Comparison of ENCODE assay signal across 8 mouse cellular contexts in the genomic region with DNA sequence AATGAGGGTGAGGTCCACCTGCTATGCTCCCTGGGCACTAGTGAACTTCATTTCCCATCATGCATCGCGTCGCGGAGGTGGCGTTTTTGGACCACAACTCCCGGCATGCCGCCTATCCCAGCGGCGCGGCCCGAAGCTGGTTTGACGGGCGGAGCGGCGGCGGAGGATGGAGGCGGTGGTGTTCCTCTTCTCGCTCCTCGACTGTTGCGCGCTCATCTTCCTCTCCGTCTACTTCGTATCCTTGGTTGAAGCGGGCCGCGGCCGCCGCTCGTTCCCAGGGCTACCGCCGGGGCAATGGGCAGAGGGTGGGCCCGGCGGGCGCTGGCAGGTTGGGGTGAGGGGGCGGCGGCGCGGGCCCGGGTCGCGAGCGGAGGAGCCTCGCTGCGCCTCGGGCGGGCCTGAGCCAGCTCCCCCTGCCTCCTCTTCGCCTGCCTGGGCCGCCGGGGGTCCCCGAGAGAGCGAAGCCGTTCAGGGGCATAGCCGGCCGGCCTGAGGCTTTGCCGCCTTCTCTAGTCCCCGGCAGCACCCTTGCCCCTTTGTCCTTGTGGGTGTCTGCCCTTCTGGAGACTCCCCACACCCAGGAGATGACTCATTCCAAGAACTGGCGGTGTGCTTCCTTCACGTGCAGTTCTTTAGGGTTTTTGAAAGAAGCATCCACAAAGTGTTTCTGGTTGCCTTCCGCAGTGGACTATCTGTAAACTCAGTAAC. TPM values are rescaled to one million over a fixed set of nuclear protein-coding genes. Genes with fewer than 3 reads are reported as not detected.
DNase-seq lines count a peak whose midpoint lies in the region; ATAC-seq and TF ChIP-seq lines count a peak whose summit lies in the region.

No protein-coding gene starts in this region.

- H3K9me3 ChIP-seq in heart, embryonic 15.5 days (replicated peaks) = no peaks in the 10 kb centered on the region
- H3K9me3 ChIP-seq in liver, embryonic 14.5 days (ENCODE audit: control insufficient read depth, low read length) = no peaks in the 10 kb centered on the region
- H3K9me3 ChIP-seq in neural tube, embryonic 11.5 days (ENCODE audit: control insufficient read depth, low read length) = no peaks in the 10 kb centered on the region
- no peaks in the 10 kb centered on the region for H3K9me3 ChIP-seq in stomach, postnatal 0 days (ENCODE audit: control insufficient read depth, low read length)

- H3K27me3 ChIP-seq in heart, embryonic 15.5 days = no peaks in the 10 kb centered on the region
- H3K27me3 ChIP-seq in liver, embryonic 14.5 days (ENCODE audit: control insufficient read depth, insufficient read depth, low read length) = no peaks in the 10 kb centered on the region
- no peaks in the 10 kb centered on the region for H3K27me3 ChIP-seq in neural tube, embryonic 11.5 days (ENCODE audit: control insufficient read depth, insufficient read depth, low read length)
- H3K27me3 ChIP-seq in stomach, postnatal 0 days (ENCODE audit: control insufficient read depth, insufficient read depth, low read length) = no peaks in the 10 kb centered on the region

- H3K36me3 ChIP-seq in heart, embryonic 15.5 days = peaks cover 6% of the 10 kb centered on the region; the same call in 1 of the 2 replicates
- H3K36me3 ChIP-seq in liver, embryonic 14.5 days (replicated peaks; ENCODE audit: control insufficient read depth, insufficient read depth, low read depth) = no peaks in the 10 kb centered on the region; the same call in 1 of the 2 replicates
- no peaks in the 10 kb centered on the region for H3K36me3 ChIP-seq in neural tube, embryonic 11.5 days (ENCODE audit: control insufficient read depth, insufficient read depth, low read length)
- H3K36me3 ChIP-seq in stomach, postnatal 0 days (ENCODE audit: control insufficient read depth, insufficient read depth, low read length) = no peaks in the 10 kb centered on the region

- under 1% methylated on average over 58 of the region's 59 CpGs for WGBS in heart, embryonic 15.5 days
- WGBS in liver, embryonic 14.5 days (ENCODE audit: insufficient replicate concordance) = under 1% methylated on average over 56 of the region's 59 CpGs
- WGBS in neural tube, embryonic 11.5 days = under 1% methylated on average over 59 of the region's 59 CpGs
- under 1% methylated on average over 59 of the region's 59 CpGs for WGBS in stomach, postnatal 0 days

- no peaks in the 10 kb centered on the region for H3K4me1 ChIP-seq in brown adipose tissue, adult 24 weeks (ENCODE audit: control insufficient read depth, insufficient read depth, insufficient read length, low read length)
- H3K4me1 ChIP-seq in heart, embryonic 15.5 days (replicated peaks) = peaks cover 14% of the 10 kb centered on the region
- H3K4me1 ChIP-seq in liver, embryonic 14.5 days (replicated peaks; ENCODE audit: control insufficient read depth in 2 of 2, insufficient read depth in 2 of 2, low read length in 1 of 2) = peaks cover 20 to 34% of the 10 kb centered on the region in 2 experiments
- H3K4me1 ChIP-seq in neural tube, embryonic 11.5 days (ENCODE audit: control insufficient read depth, insufficient read depth, low read length) = peaks cover 6% of the 10 kb centered on the region; the same call in 1 of the 2 replicates
- no peaks in the 10 kb centered on the region for H3K4me1 ChIP-seq in stomach, postnatal 0 days (replicated peaks; ENCODE audit: control insufficient read depth, insufficient read depth)

- TF ChIP-seq CTCF in liver, embryonic 14.5 days (IDR thresholded peaks at IDR 0.05; ENCODE audit: low read depth) = no peak
- no peak for TF ChIP-seq CTCF in stomach, postnatal 0 days (IDR thresholded peaks at IDR 0.05; ENCODE audit: low read depth)

- peak; percentile 93 for DNase-seq in CD4-positive, CD25-positive, alpha-beta regulatory T cell, adult 2 months (ENCODE audit: low read depth, low spot score)
- peak; percentile 54 for DNase-seq in fibroblast of lung, adult 2 months (ENCODE audit: low read depth)
- peak; percentile 95 to 96 for DNase-seq in kidney, postnatal 25 days
- peak; percentile 84 to 86 (median 85) for DNase-seq in liver, embryonic 14.5 days (ENCODE audit: low read depth in 3 of 3, low spot score in 3 of 3)
- DNase-seq in neural tube, embryonic 11.5 days (ENCODE audit: low spot score) = peak; percentile 92
- DNase-seq in stomach, postnatal 0 days (ENCODE audit: low spot score) = peak; percentile 91

- peak; percentile 84 for ATAC-seq in heart, embryonic 15.5 days (replicated peaks; ENCODE audit: insufficient number of reproducible peaks, insufficient read depth, low FRiP score, low read depth)
- ATAC-seq in liver, embryonic 14.5 days (ENCODE audit: insufficient read depth) = peak; percentile 85
- ATAC-seq in neural tube, embryonic 11.5 days (ENCODE audit: insufficient read depth, low FRiP score, low TSS enrichment) = peak; percentile 87
- ATAC-seq in stomach, postnatal 0 days (ENCODE audit: low FRiP score, low TSS enrichment) = peak; percentile 84

- H3K4me3 ChIP-seq in brown adipose tissue, adult 24 weeks (ENCODE audit: insufficient read depth, low read depth, low read length) = peak overlapping the region; percentile 91
- H3K4me3 ChIP-seq in heart, embryonic 15.5 days = peak overlapping the region; percentile 95
- H3K4me3 ChIP-seq in liver, embryonic 14.5 days (ENCODE audit: insufficient read depth in 1 of 2, low read depth in 2 of 2, low read length in 2 of 2) = peak overlapping the region; percentile 73 to 81
- H3K4me3 ChIP-seq in neural tube, embryonic 11.5 days (ENCODE audit: low read depth, low read length) = peak overlapping the region; percentile 72
- peak overlapping the region; percentile 93 for H3K4me3 ChIP-seq in stomach, postnatal 0 days (ENCODE audit: low read depth, low read length)

- peak overlapping the region; percentile 69 for H3K4me2 ChIP-seq in heart, embryonic 15.5 days
- H3K4me2 ChIP-seq in liver, embryonic 14.5 days (ENCODE audit: low read depth) = peak overlapping the region; percentile 69
- H3K4me2 ChIP-seq in neural tube, embryonic 11.5 days (ENCODE audit: low read depth) = peak overlapping the region; percentile 66
- H3K4me2 ChIP-seq in stomach, postnatal 0 days (replicated peaks; ENCODE audit: low read depth) = peak overlapping the region; percentile 81

- peak overlapping the region; percentile 54; the same call in 1 of the 2 replicates for H3K27ac ChIP-seq in brown adipose tissue, adult 24 weeks (replicated peaks; ENCODE audit: low read depth, low read length)
- H3K27ac ChIP-seq in heart, embryonic 15.5 days = peak overlapping the region; percentile 89
- H3K27ac ChIP-seq in liver, embryonic 14.5 days = peak overlapping the region; percentile 21
- H3K27ac ChIP-seq in neural tube, embryonic 11.5 days (ENCODE audit: low read depth, low read length) = peak overlapping the region; percentile 88
- peak overlapping the region; percentile 90 for H3K27ac ChIP-seq in stomach, postnatal 0 days (replicated peaks)

- TF ChIP-seq EP300 in liver, embryonic 14.5 days (IDR thresholded peaks at IDR 0.05; ENCODE audit: low read depth) = no peak
- no peak for TF ChIP-seq EP300 in stomach, postnatal 0 days (optimal IDR thresholded peaks at IDR 0.05)

- peak overlapping the region; percentile 89 for H3K9ac ChIP-seq in heart, embryonic 15.5 days
- peak overlapping the region; percentile 81 for H3K9ac ChIP-seq in liver, embryonic 14.5 days (replicated peaks)
- H3K9ac ChIP-seq in neural tube, embryonic 11.5 days (ENCODE audit: low read length) = peak overlapping the region; percentile 90
- peak overlapping the region; percentile 92 for H3K9ac ChIP-seq in stomach, postnatal 0 days (ENCODE audit: low read length)

RNA-seq across cellular contexts. Expression of a gene that starts 6.5 kb away (rescaled TPM):
- 62.6 and 71.8 TPM in 2 replicates for polyA plus RNA-seq in brown adipose tissue, adult 24 weeks (2012; ENCODE audit: insufficient read depth, insufficient read length, missing spikeins)
- polyA plus RNA-seq in heart, embryonic 15.5 days (2015; fragmentation: Nextera tagmentation; extraction: Ambion mirVana) = 128 and 135 TPM in 2 replicates
- polyA plus RNA-seq in liver, embryonic 14.5 days (2012; rRNA removed) = 9.5 and 10.0 TPM in 2 replicates
- polyA plus RNA-seq in liver, embryonic 14.5 days (2014; fragmentation: Nextera tagmentation; extraction: Ambion mirVana) = 53.3 and 55.4 TPM in 2 replicates
- 94.2 and 106 TPM in 2 replicates for polyA plus RNA-seq in neural tube, embryonic 11.5 days (2014; fragmentation: Nextera tagmentation; extraction: Ambion mirVana)
- 116 and 118 TPM in 2 replicates for polyA plus RNA-seq in stomach, postnatal 0 days (2015; fragmentation: Nextera tagmentation; extraction: Ambion mirVana)

RNA-seq across cellular contexts. Expression of a gene that starts 7.0 kb away (rescaled TPM):
- polyA plus RNA-seq in brown adipose tissue, adult 24 weeks (2012; ENCODE audit: insufficient read depth, insufficient read length, missing spikeins) = 7.9 and 8.2 TPM in 2 replicates
- 15.5 and 17.7 TPM in 2 replicates for polyA plus RNA-seq in heart, embryonic 15.5 days (2015; fragmentation: Nextera tagmentation; extraction: Ambion mirVana)
- 9.1 and 13.1 TPM in 2 replicates for polyA plus RNA-seq in liver, embryonic 14.5 days (2012; rRNA removed)
- 10.8 and 11.6 TPM in 2 replicates for polyA plus RNA-seq in liver, embryonic 14.5 days (2014; fragmentation: Nextera tagmentation; extraction: Ambion mirVana)
- 39.2 and 39.3 TPM in 2 replicates for polyA plus RNA-seq in neural tube, embryonic 11.5 days (2014; fragmentation: Nextera tagmentation; extraction: Ambion mirVana)
- polyA plus RNA-seq in stomach, postnatal 0 days (2015; fragmentation: Nextera tagmentation; extraction: Ambion mirVana) = 11.1 and 12.1 TPM in 2 replicates

Comparison
In these comparisons a context has a peak if more than half of its experiments do, and no peak if none do; other contexts are left out.
1. Peak in every context shown above with its lines: DNase-seq, ATAC-seq, H3K4me3 ChIP-seq and H3K27ac ChIP-seq.
2. H3K27ac ChIP-seq: peak in every context shown above with its lines; median percentile 90 in stomach, postnatal 0 days; 89 in heart, embryonic 15.5 days; 88 in neural tube, embryonic 11.5 days; 54 in brown adipose tissue, adult 24 weeks; 21 in liver, embryonic 14.5 days.